Mouse (Mus musculus): ENCODE data around the gene Thap2.

- TF ChIP-seq ZNF384 (IDR thresholded peaks at IDR 0.05; ENCODE audit: low read depth, low read length) (no peak), HCFC1 (IDR thresholded peaks at IDR 0.05; ENCODE audit: borderline replicate concordance, insufficient read depth, low read length) (no peak), MAFK (IDR thresholded peaks at IDR 0.05; ENCODE audit: insufficient read depth, low read depth, low read length) (no peak), ZC3H11A (IDR thresholded peaks at IDR 0.05; ENCODE audit: borderline replicate concordance, low read depth, low read length) (no peak)
Observed at GRCm38 (mm10) chr10:115425351-115425750, 41.1 kb upstream of the Thap2 start.
